Mouse (Mus musculus) right cerebral cortex, postnatal 4 days (tissue): Measurements from ENCODE around the gene Elp6.

Experiments
- DNase-seq: peaks from one replicate; pipeline ENCODE4 v3.0.0-alpha.2; 2022

Elp6 gene

DNA sequence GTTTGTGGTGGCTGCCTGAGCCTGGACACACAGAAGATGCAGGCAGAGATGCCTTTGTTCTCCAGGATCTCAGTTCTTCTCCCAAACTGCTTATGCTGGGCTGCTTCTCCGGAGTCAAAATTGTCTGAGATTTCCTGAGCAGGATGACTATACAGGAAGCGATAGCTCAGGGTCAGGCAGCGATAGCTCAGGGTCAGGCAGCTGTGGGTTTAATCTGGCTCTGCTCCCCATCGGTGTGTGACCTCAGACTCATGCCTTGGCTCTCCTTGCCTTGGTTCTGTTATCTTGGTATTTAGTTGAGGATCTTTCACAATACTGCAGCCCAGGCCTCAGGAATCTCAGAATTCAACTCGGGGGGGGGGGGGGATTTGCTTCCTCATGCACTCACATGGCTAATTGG is 61.8 kb downstream of the Elp6 start:
- DNase-seq = no peak

DNA sequence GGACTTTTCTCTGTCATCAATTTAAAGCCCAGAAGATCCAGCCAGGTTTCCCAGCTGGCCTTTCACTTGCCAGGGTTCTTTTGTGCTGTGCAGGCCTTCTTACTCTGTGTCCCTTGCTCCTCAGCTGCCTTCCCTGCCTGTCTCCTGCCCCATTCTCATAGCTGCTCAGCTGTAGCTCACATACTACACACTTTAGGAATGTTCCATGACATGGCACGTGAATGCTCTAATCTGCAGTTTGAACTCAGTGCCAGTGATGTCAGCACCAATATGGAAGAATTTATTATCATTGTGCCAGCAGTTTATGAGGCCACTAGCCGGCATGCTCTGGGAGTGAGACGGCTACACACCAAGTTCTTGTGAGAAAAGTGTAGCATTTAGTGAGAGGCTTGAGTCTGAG is 64.9 kb downstream of the Elp6 start:
- DNase-seq = no peak
